Mouse (Mus musculus) lung, adult 2 months (tissue): Measurements from ENCODE around the gene Cbarp. TPM values are rescaled to one million over a fixed set of nuclear protein-coding genes. Genes with fewer than 3 reads are reported as not detected.

Experiments used
- DNase-seq: peaks from one replicate; pipeline ENCODE4 v3.0.0; 2022
- H3K4me1 ChIP-seq: fragments of 200-500 bp; 2 replicates; pipeline ENCODE4 v1.6.1; 2011; ENCODE audit warnings: low read length; ENCODE audit not compliant: control insufficient read depth, insufficient read depth
- H3K4me3 ChIP-seq: fragments of 200-500 bp; replicated peaks from 2 replicates; pipeline ENCODE3; 2011; ENCODE audit warnings: low read depth, mild to moderate bottlenecking, control low read depth, low read length; ENCODE audit errors: extremely low read depth
- CTCF ChIP-seq: fragments of 200-500 bp; IDR thresholded peaks from 2 replicates; pipeline ENCODE4 v1.5.1; 2011; ENCODE audit warnings: mild to moderate bottlenecking, low read length, control low read depth; ENCODE audit not compliant: insufficient read depth
- POLR2A ChIP-seq: fragments of 200-500 bp; IDR thresholded peaks from 2 replicates; pipeline ENCODE4 v1.6.1; 2011; ENCODE audit warnings: low read depth, mild to moderate bottlenecking, control low read depth, low read length, borderline replicate concordance; ENCODE audit errors: extremely low read depth
- WGBS: fragments of 180-500 bp; shearing (Covaris S2); methylation state at CpG from one replicate; pipeline ENCODE4 v1.1.7; 2018; 5-methylcytosine and 5-hydroxymethylcytosine counted together
- polyA plus RNA-seq: library from polyadenylated mRNA; depleted of rRNA; stranded (reverse); fragments of >200 nt; gene quantifications from 2 replicates; pipeline ENCODE4 v1.2.3, GENCODE M21; 2012

The Cbarp gene
- polyA plus RNA-seq, 1 experiment, result 29.9 TPM

DNA sequence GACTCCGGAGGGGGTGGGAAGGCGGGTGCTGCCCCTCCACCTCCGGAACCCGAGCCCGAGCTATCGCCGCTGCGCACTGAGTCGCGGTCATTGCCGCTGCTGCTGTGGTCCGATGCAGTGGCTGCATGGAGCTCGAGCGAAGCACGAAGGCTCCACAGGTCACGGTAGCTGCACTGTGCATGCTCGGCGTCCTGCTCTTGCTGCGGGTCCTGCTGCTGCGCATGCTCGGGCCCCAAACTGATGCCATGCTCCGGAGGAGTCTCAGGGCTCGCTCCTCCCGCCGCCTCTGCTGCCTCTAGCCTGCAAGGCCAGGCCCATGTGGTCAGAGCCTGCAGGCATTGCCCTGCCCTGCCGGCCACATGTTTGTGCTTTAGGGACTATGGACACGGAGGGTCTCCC, 8.7 kb downstream of the Cbarp start:
- TF ChIP-seq POLR2A, result no peak
- no peak for TF ChIP-seq CTCF
- Histone ChIP-seq H3K4me3 (no peak overlapping the region), H3K4me1 (no peaks in the 10 kb centered on the region)
- DNase-seq, result no peak
- WGBS, result 80% methylated on average over 27 of the region's 27 CpGs

DNA sequence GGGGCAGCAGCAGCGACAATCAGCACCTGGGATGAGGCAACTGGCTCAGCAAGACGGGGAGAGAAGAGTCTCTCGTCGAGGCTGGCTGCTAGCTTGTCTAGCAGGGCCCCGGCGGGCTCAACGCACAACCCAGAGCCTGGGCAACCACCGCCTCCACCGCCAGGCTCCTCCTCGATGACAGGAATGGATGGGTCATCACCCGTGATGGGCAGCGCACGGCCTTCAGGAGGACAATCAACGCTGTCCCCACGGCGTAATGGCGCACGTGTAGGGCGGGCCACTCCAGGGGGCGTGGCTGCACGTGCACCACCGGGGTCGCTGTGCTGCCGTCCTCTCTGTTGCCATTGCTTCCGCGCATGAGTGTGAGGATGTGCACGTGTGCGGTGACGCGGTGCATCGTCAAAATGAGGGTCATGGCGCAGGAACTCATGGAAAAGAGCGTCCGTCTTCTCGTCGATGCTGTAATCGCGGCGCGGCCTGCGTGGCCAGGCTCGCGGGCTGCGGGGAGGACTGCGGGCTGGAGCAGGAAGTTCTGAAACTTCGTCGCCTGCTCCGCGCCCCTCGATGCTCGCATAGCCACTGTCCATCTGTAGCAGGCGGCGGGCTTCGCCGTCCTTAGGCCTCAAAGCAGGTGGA, 9.2 kb downstream of the Cbarp start:
- H3K4me1 ChIP-seq, result no peaks in the 10 kb centered on the region
- TF ChIP-seq POLR2A (no peak), CTCF (no peak)
- no peak overlapping the region for H3K4me3 ChIP-seq
- no peak for DNase-seq
- WGBS, result 52% methylated on average over 55 of the region's 55 CpGs

DNA sequence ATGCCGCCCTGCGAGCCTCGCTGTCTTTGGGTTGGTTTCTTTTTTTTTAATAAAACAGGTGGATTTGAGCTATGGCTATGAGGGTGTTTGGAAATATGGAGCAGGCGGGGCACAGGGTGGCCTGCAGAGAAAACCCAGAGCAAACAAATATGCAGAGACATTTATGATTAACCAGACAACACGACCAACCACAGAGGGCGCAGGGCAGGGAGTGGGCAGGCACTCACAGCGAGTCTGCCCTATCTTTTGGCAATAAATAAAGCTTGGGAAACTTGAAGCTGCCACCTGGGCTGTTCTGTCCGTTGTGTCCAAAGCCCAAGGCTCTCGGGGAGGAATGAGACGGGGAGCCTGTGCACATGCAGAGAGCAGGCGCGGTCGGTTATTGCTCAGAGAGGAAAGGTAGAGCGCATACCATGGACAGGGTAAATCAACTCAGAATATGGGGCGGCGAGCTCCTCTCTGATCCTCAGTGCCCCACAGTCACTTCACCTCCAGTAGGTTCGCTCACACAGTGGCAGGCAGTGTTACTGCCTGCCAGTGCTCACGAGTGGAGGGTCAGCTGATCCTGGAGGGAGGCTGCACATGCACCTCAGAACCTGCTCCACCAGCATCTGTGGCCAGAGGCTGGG, 10.1 kb downstream of the Cbarp start:
- no peak for DNase-seq
- no peak overlapping the region for H3K4me3 ChIP-seq
- TF ChIP-seq POLR2A, result no peak
- no peak for TF ChIP-seq CTCF
- no peaks in the 10 kb centered on the region for H3K4me1 ChIP-seq
- WGBS, result 72% methylated on average over 18 of the region's 18 CpGs

DNA sequence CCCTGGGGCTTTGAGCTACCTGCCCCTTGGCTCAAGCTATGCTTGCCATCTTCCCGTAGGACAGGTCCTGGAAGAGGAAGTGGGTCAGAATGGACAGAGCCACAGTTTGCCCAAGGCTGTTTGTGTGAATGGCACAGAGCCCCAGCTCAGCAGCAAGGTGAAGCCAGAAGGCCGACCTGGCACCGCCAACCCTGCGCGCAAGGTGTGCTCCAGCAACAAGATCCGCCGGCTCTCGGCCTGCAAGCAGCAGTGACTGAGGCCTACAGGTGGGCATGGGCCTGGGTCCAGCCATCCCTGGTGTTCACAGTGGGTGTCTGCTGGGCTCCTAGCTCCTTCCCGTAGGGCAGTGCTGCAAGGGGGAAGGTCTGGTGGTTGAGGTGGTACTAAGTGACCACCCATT, 10.8 kb downstream of the Cbarp start:
- no peak for DNase-seq
- WGBS, result 84% methylated on average over 9 of the region's 9 CpGs
- Histone ChIP-seq H3K4me1 (no peaks in the 10 kb centered on the region), H3K4me3 (no peak overlapping the region)
- TF ChIP-seq POLR2A, result no peak
- TF ChIP-seq CTCF, result no peak

DNA sequence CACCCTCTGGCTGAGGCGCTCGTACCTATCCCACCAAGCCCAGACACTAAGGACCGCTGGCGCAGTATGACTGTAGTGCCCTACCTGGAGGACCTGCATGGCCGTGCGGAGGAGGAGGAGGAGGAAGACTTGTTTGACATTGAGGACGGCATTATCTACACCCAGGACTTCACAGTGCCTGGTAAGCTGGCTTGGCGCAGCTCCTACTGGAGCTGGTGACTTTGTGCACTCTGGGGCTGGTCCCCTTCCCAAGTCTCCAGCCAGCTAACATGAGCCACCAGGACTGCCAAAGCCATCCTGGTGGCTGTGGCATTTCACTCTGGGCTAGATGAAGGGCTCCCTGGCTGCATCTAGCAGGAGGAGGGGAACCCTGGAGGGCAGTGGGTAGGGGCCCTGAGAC, 12.7 kb downstream of the Cbarp start:
- WGBS, result 95% methylated on average over 8 of the region's 8 CpGs

DNA sequence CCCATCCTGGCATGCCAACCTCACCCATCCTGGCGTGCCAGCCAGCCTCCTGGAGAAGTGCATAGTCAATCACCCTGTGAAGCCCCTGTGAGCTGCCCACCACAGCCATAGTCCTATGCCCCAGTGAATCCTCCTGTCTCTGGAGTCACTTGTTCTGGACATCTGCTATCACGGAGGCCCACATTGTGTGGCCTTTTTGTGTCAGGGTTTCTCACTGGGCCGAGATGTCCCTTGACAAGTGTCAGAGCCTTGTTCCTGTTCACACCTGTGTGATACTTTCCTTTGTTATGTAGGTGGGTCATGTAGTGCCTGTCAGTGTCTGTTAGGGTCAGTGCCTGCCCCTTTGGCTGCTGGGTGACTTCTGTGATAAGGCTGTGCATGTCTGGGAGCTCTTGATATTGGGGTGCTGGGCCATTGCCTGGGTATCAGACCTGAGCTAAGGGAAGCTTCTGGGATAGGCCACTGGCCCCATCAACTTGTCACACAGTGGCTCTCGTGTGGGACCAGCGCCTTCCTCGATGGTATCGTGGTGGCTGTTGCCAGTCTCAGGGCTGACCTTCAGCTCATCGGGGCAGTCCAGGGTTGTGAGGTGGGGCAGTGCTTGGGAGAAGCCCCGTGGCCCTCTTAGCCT, 16.6 kb downstream of the Cbarp start:
- no peak for DNase-seq
- WGBS, result 82% methylated on average over 9 of the region's 9 CpGs
- TF ChIP-seq POLR2A (no peak), CTCF (no peak)
- Histone ChIP-seq H3K4me1 (no peaks in the 10 kb centered on the region), H3K4me3 (no peak overlapping the region)

More for the DNA sequence above, 12.7 kb downstream of the Cbarp start:
- no peak overlapping the region for H3K4me3 ChIP-seq
- no peak for DNase-seq
- no peaks in the 10 kb centered on the region for H3K4me1 ChIP-seq
- TF ChIP-seq CTCF (no peak), POLR2A (no peak)

DNA sequence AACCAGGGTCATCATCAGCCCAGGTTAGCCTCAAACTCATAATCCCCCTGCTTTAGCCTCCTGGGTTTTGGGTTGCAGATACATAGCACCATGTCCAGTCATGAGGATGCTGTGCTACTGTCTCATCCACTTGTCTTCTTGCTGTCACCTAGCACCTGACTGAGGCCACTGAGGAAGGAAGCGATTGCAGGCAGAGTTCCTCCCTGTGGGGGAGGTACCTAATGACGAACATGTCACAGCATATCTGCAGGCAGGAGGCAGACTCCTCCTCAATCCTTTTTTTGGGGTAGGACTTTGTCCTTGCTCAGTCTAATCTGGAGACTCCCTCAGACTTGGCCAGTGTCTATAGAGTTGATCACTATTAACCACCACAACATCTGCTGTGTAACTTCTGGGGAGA, 19.0 kb downstream of the Cbarp start:
- H3K4me1 ChIP-seq, result peaks cover 13% of the 10 kb centered on the region
- no peak for DNase-seq
- WGBS, result 73% methylated on average over 2 of the region's 2 CpGs
- H3K4me3 ChIP-seq, result no peak overlapping the region
- TF ChIP-seq POLR2A (no peak), CTCF (no peak)

DNA sequence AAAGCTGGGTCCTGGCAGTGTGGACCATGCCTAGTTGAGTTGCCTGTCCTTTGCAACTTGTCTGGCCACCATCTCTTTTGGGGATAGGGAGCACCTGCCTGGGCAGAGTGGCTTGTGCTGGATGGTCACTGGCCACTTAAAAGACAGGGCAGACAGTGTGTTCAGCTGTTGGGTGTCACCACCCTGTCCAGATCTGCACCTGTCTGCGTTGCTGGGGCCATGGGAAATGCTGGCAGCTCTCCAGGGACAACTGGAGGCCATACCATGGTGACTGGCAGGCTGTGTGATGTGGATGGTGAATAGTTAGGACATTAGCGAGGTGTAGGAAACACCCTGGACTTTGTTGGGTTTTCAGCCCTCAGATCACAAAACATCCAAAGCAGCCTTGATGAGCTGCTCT, 20.5 kb downstream of the Cbarp start:
- 63% methylated on average over 2 of the region's 2 CpGs for WGBS
- TF ChIP-seq POLR2A (no peak), CTCF (no peak)
- Histone ChIP-seq H3K4me1 (peaks cover 13% of the 10 kb centered on the region), H3K4me3 (no peak overlapping the region)
- no peak for DNase-seq

DNA sequence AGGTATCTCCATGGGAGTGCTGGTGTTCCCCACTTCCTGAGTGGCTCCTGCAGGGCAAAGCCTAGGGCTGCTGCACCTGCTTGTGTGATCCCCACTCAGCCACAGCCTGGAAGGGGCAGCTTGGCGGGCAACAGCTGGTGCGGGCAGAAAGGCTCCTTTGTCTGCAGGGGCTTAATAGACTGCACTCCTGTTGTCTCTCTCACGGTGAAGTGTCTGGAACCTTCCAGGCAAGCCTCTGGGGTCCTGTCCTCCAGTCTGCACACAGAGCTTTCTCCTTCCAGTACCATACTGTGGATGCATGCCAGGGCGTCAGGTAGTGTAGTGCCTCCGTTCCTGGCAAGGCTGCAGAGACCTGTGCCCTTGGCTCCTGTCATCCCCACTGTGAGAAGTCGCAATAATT, 22.1 kb downstream of the Cbarp start:
- no peak for DNase-seq
- no peak overlapping the region for H3K4me3 ChIP-seq
- 59% methylated on average over 6 of the region's 6 CpGs for WGBS
- H3K4me1 ChIP-seq, result peaks cover 13% of the 10 kb centered on the region
- TF ChIP-seq POLR2A (no peak), CTCF (no peak)

DNA sequence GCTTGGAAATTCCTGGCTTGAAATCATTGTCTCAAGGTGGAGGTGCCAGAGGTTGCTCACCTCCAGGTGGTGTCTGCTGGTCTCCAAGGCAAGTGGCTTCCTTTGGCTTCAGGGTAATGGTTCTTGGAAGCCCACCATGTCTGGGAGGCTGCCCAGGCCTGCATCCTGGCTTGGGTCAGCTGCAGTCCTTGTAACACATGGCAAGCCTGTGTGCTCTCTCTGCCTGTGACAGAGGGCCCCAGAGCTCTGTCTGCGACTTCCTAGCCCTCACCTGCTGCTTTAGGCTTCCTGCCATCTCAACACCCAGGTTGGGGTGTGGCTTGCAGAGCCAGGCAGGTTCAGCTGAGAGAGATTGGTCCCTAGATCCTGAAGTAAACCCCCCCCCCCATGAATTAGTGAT, 22.9 kb downstream of the Cbarp start:
- TF ChIP-seq CTCF (no peak), POLR2A (no peak)
- DNase-seq, result no peak
- H3K4me3 ChIP-seq, result no peak overlapping the region
- H3K4me1 ChIP-seq, result peaks cover 13% of the 10 kb centered on the region
- 29% methylated on average over 1 of the region's 1 CpGs for WGBS
